Mouse (Mus musculus) megakaryocyte, embryonic 14.5 days (primary cell): ENCODE measurements at regions not wholly inside any gene's neighbourhood (a gene's known extent, or its start where the extent isn't known, plus 50 kb on each side); places are given as distances from the start of the nearest gene placed in this dataset.

Experiments used
- FLI1 ChIP-seq: IDR thresholded peaks from 2 replicates; pipeline ENCODE4 v1.6.1; 2012; ENCODE audit warnings: low read length, inconsistent platforms, mixed read lengths
- GATA1 ChIP-seq: IDR thresholded peaks from 3 replicates; pipeline ENCODE4 v1.6.1; 2012; ENCODE audit warnings: mixed read lengths, low read length, inconsistent platforms, borderline replicate concordance

DNA sequence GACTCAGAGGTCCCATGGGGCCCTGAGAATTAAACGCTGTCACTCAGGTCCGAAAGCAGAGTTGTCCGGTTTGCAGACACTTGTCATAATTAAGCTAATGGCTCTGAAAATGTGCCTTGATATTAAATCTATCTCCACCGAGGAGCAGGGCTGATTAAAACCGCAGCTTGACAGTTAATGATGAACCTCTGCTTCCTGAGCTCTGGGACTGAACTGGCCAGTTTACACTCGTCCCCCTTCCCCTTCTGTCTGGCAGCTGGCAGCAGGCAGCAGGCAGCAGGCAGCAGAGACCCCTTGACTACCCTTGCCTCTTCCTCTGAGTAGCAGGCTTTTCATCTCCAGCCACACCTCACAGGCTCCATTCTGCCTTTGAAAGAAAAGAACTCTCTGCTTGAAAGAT lies 350.4 kb downstream of the Gm45692 start:
- no peak for TF ChIP-seq GATA1
- no peak for TF ChIP-seq FLI1
